Comparison of ENCODE assay signal across 22 mouse cellular contexts in the genomic region with DNA sequence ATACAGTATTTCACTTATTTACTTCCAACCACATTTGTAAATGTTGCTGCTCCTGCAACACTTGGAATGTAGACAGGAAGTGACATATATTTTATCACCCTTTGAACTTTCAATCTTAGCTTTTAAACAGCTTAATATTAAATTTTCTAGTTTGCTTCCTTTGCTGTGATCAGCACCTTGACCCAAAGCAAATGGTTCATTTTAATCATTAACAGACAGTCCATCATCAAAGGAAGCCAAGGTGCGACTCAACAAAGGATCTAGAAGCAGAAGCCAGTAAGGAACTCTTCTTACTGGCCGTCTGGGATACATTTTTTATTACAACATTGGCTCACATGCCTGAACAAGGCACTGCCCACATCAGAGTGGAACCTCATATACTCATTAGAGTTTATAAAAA.
DNase-seq lines count a peak whose midpoint lies in the region; ATAC-seq and TF ChIP-seq lines count a peak whose summit lies in the region.
"Had no signal": no experiment of that assay in that cellular context is flagged by ENCODE, and none has a peak within 500 bp of the region (broad histone marks: within the 10 kb centered on the region; RNA-seq: fewer than 3 reads in every experiment).

No protein-coding gene starts in this region.

- DNase-seq in kidney, adult 2 months = peak; percentile 70
- DNase-seq in kidney, postnatal 25 days = no peak
- peak; percentile 4 to 22 for DNase-seq in kidney, adult 8-10 months
- DNase-seq in kidney, postnatal 4 days = no peak
- peak; percentile 66 for DNase-seq in kidney, adult 9 months
- peak; percentile 79 for DNase-seq in liver, adult 2 months (ENCODE audit: extremely low read depth, low read depth, low spot score)
- DNase-seq: adrenal gland, adult 2 months; adrenal gland, adult 8-10 months; adrenal gland, postnatal 10 days; adrenal gland, postnatal 14 days; adrenal gland, postnatal 25 days; adrenal gland, postnatal 36 days; B cell, adult 2 months; cerebellum, adult 11 months; cerebellum, adult 11-12 months had no signal

- no peak for ATAC-seq in kidney, embryonic 14.5 days (ENCODE audit: low FRiP score, low TSS enrichment)
- no peak for ATAC-seq in liver, embryonic 12.5 days
- ATAC-seq: activated CD4-positive, CD25-positive, alpha-beta regulatory T cell, adult 4 months; CD4-positive, CD25-positive, alpha-beta regulatory T cell, adult 4 months; Patski had no signal

- H3K4me1 ChIP-seq in kidney, adult 2 months (ENCODE audit: control insufficient read depth, insufficient read depth, low read length) = 0 out of 2 replicates have a peak, but pooled peaks cover 2% of the 10 kb centered on the region
- no peaks in the 10 kb centered on the region for H3K4me1 ChIP-seq in kidney, embryonic 14.5 days (ENCODE audit: control insufficient read depth, insufficient read depth, low read length)
- peaks cover 7% of the 10 kb centered on the region for H3K4me1 ChIP-seq in liver, adult 2 months (ENCODE audit: control insufficient read depth, insufficient read depth, low read length)
- no peaks in the 10 kb centered on the region for H3K4me1 ChIP-seq in liver, embryonic 12.5 days

- H3K79me2 ChIP-seq in liver, adult 2 months (ENCODE audit: control insufficient read depth, insufficient read depth, low read length) = no peaks in the 10 kb centered on the region

- H3K36me3 ChIP-seq in kidney, adult 2 months (ENCODE audit: control insufficient read depth, insufficient read depth, low read length) = no peaks in the 10 kb centered on the region
- no peaks in the 10 kb centered on the region for H3K36me3 ChIP-seq in kidney, embryonic 14.5 days (ENCODE audit: control insufficient read depth, insufficient read depth, low read length)
- no peaks in the 10 kb centered on the region for H3K36me3 ChIP-seq in liver, adult 2 months (ENCODE audit: control insufficient read depth, insufficient read depth, low read length)
- H3K36me3 ChIP-seq in liver, embryonic 12.5 days = no peaks in the 10 kb centered on the region
- H3K36me3 ChIP-seq: G1E had no signal

- no peaks in the 10 kb centered on the region for H3K27me3 ChIP-seq in kidney, adult 2 months (replicated peaks; ENCODE audit: control insufficient read depth, insufficient read depth, low read length)
- H3K27me3 ChIP-seq in kidney, embryonic 14.5 days (ENCODE audit: control insufficient read depth, insufficient read depth, low read length) = no peaks in the 10 kb centered on the region
- H3K27me3 ChIP-seq in liver, adult 2 months (ENCODE audit: control insufficient read depth, insufficient read depth, low read length) = no peaks in the 10 kb centered on the region
- no peaks in the 10 kb centered on the region for H3K27me3 ChIP-seq in liver, embryonic 12.5 days (replicated peaks)
- H3K27me3 ChIP-seq: CH12.LX, Patski had no signal

- no peak overlapping the region for H3K4me2 ChIP-seq in kidney, embryonic 14.5 days (replicated peaks; ENCODE audit: low read depth, low read length)
- no peak overlapping the region for H3K4me2 ChIP-seq in liver, embryonic 12.5 days

- no peak overlapping the region for H3K9ac ChIP-seq in kidney, embryonic 14.5 days (ENCODE audit: low read depth, low read length)
- H3K9ac ChIP-seq in liver, adult 2 months (ENCODE audit: low read depth, low read length) = no peak overlapping the region
- H3K9ac ChIP-seq in liver, embryonic 12.5 days = no peak overlapping the region

- H3K27ac ChIP-seq in kidney, adult 2 months (ENCODE audit: insufficient read depth, low read depth, low read length) = no peak overlapping the region
- H3K27ac ChIP-seq in kidney, embryonic 14.5 days (ENCODE audit: low read depth, low read length) = no peak overlapping the region
- peak overlapping the region; percentile 84 for H3K27ac ChIP-seq in liver, adult 2 months (replicated peaks; ENCODE audit: insufficient read depth, low read depth, low read length)
- H3K27ac ChIP-seq in liver, embryonic 12.5 days = no peak overlapping the region

- TF ChIP-seq POLR2A in kidney, adult 2 months (IDR thresholded peaks at IDR 0.05; ENCODE audit: low read depth, low read length) = no peak
- TF ChIP-seq POLR2A in liver, adult 2 months (IDR thresholded peaks at IDR 0.05; ENCODE audit: extremely low read depth, insufficient read depth, low read length) = no peak

- H3K9me3 ChIP-seq in kidney, embryonic 14.5 days (ENCODE audit: control insufficient read depth, low read length) = no peaks in the 10 kb centered on the region
- H3K9me3 ChIP-seq in liver, embryonic 12.5 days (replicated peaks) = no peaks in the 10 kb centered on the region

- no peak for TF ChIP-seq CTCF in kidney, adult 2 months (conservative IDR thresholded peaks at IDR 0.05; ENCODE audit: insufficient read depth, insufficient read length, low read depth, low read length)
- no peak for TF ChIP-seq CTCF in liver, adult 2 months (IDR thresholded peaks at IDR 0.05; ENCODE audit: low read depth, low read length)

- no peak overlapping the region for H3K4me3 ChIP-seq in kidney, adult 2 months (ENCODE audit: insufficient read depth, low read depth, low read length)
- H3K4me3 ChIP-seq in kidney, embryonic 14.5 days (ENCODE audit: low read length) = no peak overlapping the region
- H3K4me3 ChIP-seq in liver, adult 2 months (ENCODE audit: insufficient read depth, low read depth, low read length) = no peak overlapping the region
- H3K4me3 ChIP-seq in liver, embryonic 12.5 days = no peak overlapping the region

- 23% methylated on average over 2 of the region's 2 CpGs for WGBS in kidney, adult 2 months
- 58% methylated on average over 2 of the region's 2 CpGs for WGBS in kidney, embryonic 14.5 days
- WGBS in liver, adult 2 months = 9% methylated on average over 2 of the region's 2 CpGs
- WGBS in liver, embryonic 12.5 days (ENCODE audit: insufficient replicate concordance) = 48% methylated on average over 2 of the region's 2 CpGs

Comparison
In these comparisons a context has a peak if more than half of its experiments do, and no peak if none do; other contexts are left out.
1. DNase-seq: peak in kidney, adult 2 months (single experiment), kidney, adult 8-10 months (2 of 2), kidney, adult 9 months (single experiment) and liver, adult 2 months (single experiment); none in kidney, postnatal 25 days (0 of 2) and kidney, postnatal 4 days (0 of 2).